Mouse (Mus musculus): ENCODE results near the gene Dapk2. TPM values are rescaled to one million over a fixed set of nuclear protein-coding genes. Genes with fewer than 3 reads are reported as not detected.

Gene Dapk2
- polyA plus RNA-seq, 1 experiment from 2014 or later = 22.8 TPM

- H3K9ac ChIP-seq (ENCODE audit: low read length) = no peak overlapping the region
- WGBS = 76% methylated on average over 4 of the region's 4 CpGs
- H3K9me3 ChIP-seq (ENCODE audit: control insufficient read depth, low read length) = no peaks in the 10 kb centered on the region
- H3K27ac ChIP-seq (ENCODE audit: low read length) = no peak overlapping the region
- H3K4me2 ChIP-seq (ENCODE audit: low read depth, low read length) = no peak overlapping the region
- no peak overlapping the region for H3K4me3 ChIP-seq (ENCODE audit: low read length)
- no peaks in the 10 kb centered on the region for H3K27me3 ChIP-seq (ENCODE audit: control insufficient read depth, insufficient read depth, low read depth, low read length)
- no peak for ATAC-seq (ENCODE audit: low read depth)
- H3K4me1 ChIP-seq (replicated peaks; ENCODE audit: control insufficient read depth, insufficient read depth, low read length) = no peaks in the 10 kb centered on the region
- H3K36me3 ChIP-seq (ENCODE audit: control insufficient read depth, insufficient read depth, low read length) = no peaks in the 10 kb centered on the region
Observed at GRCm38 (mm10) chr9:66268804-66269203, 110.8 kb downstream of the Dapk2 start.

GRCm38 (mm10) chr9:66270038-66270437 lies 112.0 kb downstream of the Dapk2 start:
- no peaks in the 10 kb centered on the region for H3K9me3 ChIP-seq (ENCODE audit: control insufficient read depth, low read length)

GRCm38 (mm10) chr9:66271726-66272125 lies 113.7 kb downstream of the Dapk2 start:
- Histone ChIP-seq H3K36me3 (ENCODE audit: control insufficient read depth, insufficient read depth, low read length) (no peaks in the 10 kb centered on the region), H3K9ac (ENCODE audit: low read length) (no peak overlapping the region), H3K9me3 (ENCODE audit: control insufficient read depth, low read length) (no peaks in the 10 kb centered on the region), H3K4me1 (replicated peaks; ENCODE audit: control insufficient read depth, insufficient read depth, low read length) (peaks cover 22% of the 10 kb centered on the region), H3K4me3 (ENCODE audit: low read length) (no peak overlapping the region), H3K27me3 (ENCODE audit: control insufficient read depth, insufficient read depth, low read depth, low read length) (no peaks in the 10 kb centered on the region), H3K27ac (ENCODE audit: low read length) (no peak overlapping the region), H3K4me2 (ENCODE audit: low read depth, low read length) (no peak overlapping the region)
- 47% methylated on average over 5 of the region's 5 CpGs for WGBS
- no peak for ATAC-seq (ENCODE audit: low read depth)

More at GRCm38 (mm10) chr9:66270038-66270437, 112.0 kb downstream of the Dapk2 start:
- H3K4me2 ChIP-seq (ENCODE audit: low read depth, low read length) = no peak overlapping the region
- no peak overlapping the region for H3K4me3 ChIP-seq (ENCODE audit: low read length)
- H3K9ac ChIP-seq (ENCODE audit: low read length) = no peak overlapping the region
- H3K4me1 ChIP-seq (replicated peaks; ENCODE audit: control insufficient read depth, insufficient read depth, low read length) = peaks cover 8% of the 10 kb centered on the region
- ATAC-seq (ENCODE audit: low read depth) = no peak
- 73% methylated on average over 4 of the region's 4 CpGs for WGBS
- H3K36me3 ChIP-seq (ENCODE audit: control insufficient read depth, insufficient read depth, low read length) = no peaks in the 10 kb centered on the region
- no peaks in the 10 kb centered on the region for H3K27me3 ChIP-seq (ENCODE audit: control insufficient read depth, insufficient read depth, low read depth, low read length)
- no peak overlapping the region for H3K27ac ChIP-seq (ENCODE audit: low read length)

GRCm38 (mm10) chr9:66273632-66274031 lies 115.6 kb downstream of the Dapk2 start:
- Histone ChIP-seq H3K27me3 (ENCODE audit: control insufficient read depth, insufficient read depth, low read depth, low read length) (no peaks in the 10 kb centered on the region), H3K9ac (ENCODE audit: low read length) (no peak overlapping the region), H3K9me3 (ENCODE audit: control insufficient read depth, low read length) (no peaks in the 10 kb centered on the region), H3K4me2 (ENCODE audit: low read depth, low read length) (no peak overlapping the region), H3K27ac (ENCODE audit: low read length) (no peak overlapping the region), H3K36me3 (ENCODE audit: control insufficient read depth, insufficient read depth, low read length) (no peaks in the 10 kb centered on the region), H3K4me3 (ENCODE audit: low read length) (no peak overlapping the region), H3K4me1 (replicated peaks; ENCODE audit: control insufficient read depth, insufficient read depth, low read length) (peaks cover 28% of the 10 kb centered on the region)
- ATAC-seq (ENCODE audit: low read depth) = no peak
- 89% methylated on average over 1 of the region's 1 CpGs for WGBS

GRCm38 (mm10) chr9:66274657-66275056 lies 116.6 kb downstream of the Dapk2 start:
- no peaks in the 10 kb centered on the region for H3K36me3 ChIP-seq (ENCODE audit: control insufficient read depth, insufficient read depth, low read length)
- ATAC-seq (ENCODE audit: low read depth) = 0 out of 2 replicates have a peak, but pooled peaks have one; percentile 27
- no peak overlapping the region for H3K4me3 ChIP-seq (ENCODE audit: low read length)
- 34% methylated on average over 3 of the region's 3 CpGs for whole genome bisulfite sequencing
- H3K27me3 ChIP-seq (ENCODE audit: control insufficient read depth, insufficient read depth, low read depth, low read length) = no peaks in the 10 kb centered on the region
- peaks cover 28% of the 10 kb centered on the region for H3K4me1 ChIP-seq (replicated peaks; ENCODE audit: control insufficient read depth, insufficient read depth, low read length)
- no peak overlapping the region for H3K27ac ChIP-seq (ENCODE audit: low read length)
- H3K9ac ChIP-seq (ENCODE audit: low read length) = no peak overlapping the region
- no peak overlapping the region; the same call in 1 of the 2 replicates for H3K4me2 ChIP-seq (ENCODE audit: low read depth, low read length)
- no peaks in the 10 kb centered on the region for H3K9me3 ChIP-seq (ENCODE audit: control insufficient read depth, low read length)

GRCm38 (mm10) chr9:66275267-66275991 lies 117.4 kb downstream of the Dapk2 start:
- Histone ChIP-seq H3K36me3 (ENCODE audit: control insufficient read depth, insufficient read depth, low read length) (no peaks in the 10 kb centered on the region), H3K4me3 (ENCODE audit: low read length) (peak overlapping the region; percentile 27), H3K4me1 (replicated peaks; ENCODE audit: control insufficient read depth, insufficient read depth, low read length) (peaks cover 28% of the 10 kb centered on the region), H3K9ac (ENCODE audit: low read length) (no peak overlapping the region; the same call in 1 of the 2 replicates), H3K9me3 (ENCODE audit: control insufficient read depth, low read length) (no peaks in the 10 kb centered on the region), H3K27me3 (ENCODE audit: control insufficient read depth, insufficient read depth, low read depth, low read length) (no peaks in the 10 kb centered on the region), H3K27ac (ENCODE audit: low read length) (peak overlapping the region; percentile 48; the same call in 1 of the 2 replicates), H3K4me2 (ENCODE audit: low read depth, low read length) (peak overlapping the region; percentile 53)
- 7% methylated on average over 15 of the region's 15 CpGs for WGBS
- peak; percentile 32; the same call in 1 of the 2 replicates for ATAC-seq (ENCODE audit: low read depth)

GRCm38 (mm10) chr9:66276062-66276461 lies 118.0 kb downstream of the Dapk2 start:
- H3K9ac ChIP-seq (ENCODE audit: low read length) = no peak overlapping the region
- WGBS = 44% methylated on average over 4 of the region's 4 CpGs
- peak overlapping the region; percentile 53; the same call in 1 of the 2 replicates for H3K4me2 ChIP-seq (ENCODE audit: low read depth, low read length)
- no peak overlapping the region for H3K27ac ChIP-seq (ENCODE audit: low read length)
- H3K27me3 ChIP-seq (ENCODE audit: control insufficient read depth, insufficient read depth, low read depth, low read length) = no peaks in the 10 kb centered on the region
- peaks cover 28% of the 10 kb centered on the region for H3K4me1 ChIP-seq (replicated peaks; ENCODE audit: control insufficient read depth, insufficient read depth, low read length)
- no peaks in the 10 kb centered on the region for H3K36me3 ChIP-seq (ENCODE audit: control insufficient read depth, insufficient read depth, low read length)
- H3K9me3 ChIP-seq (ENCODE audit: control insufficient read depth, low read length) = no peaks in the 10 kb centered on the region
- no peak overlapping the region for H3K4me3 ChIP-seq (ENCODE audit: low read length)
- no peak for ATAC-seq (ENCODE audit: low read depth)

GRCm38 (mm10) chr9:66276697-66277385 lies 118.8 kb downstream of the Dapk2 start:
- H3K9ac ChIP-seq (ENCODE audit: low read length) = no peak overlapping the region

GRCm38 (mm10) chr9:66279647-66280046 lies 121.6 kb downstream of the Dapk2 start:
- Histone ChIP-seq H3K4me2 (ENCODE audit: low read depth, low read length) (no peak overlapping the region), H3K27me3 (ENCODE audit: control insufficient read depth, insufficient read depth, low read depth, low read length) (no peaks in the 10 kb centered on the region), H3K4me3 (ENCODE audit: low read length) (no peak overlapping the region), H3K36me3 (ENCODE audit: control insufficient read depth, insufficient read depth, low read length) (no peaks in the 10 kb centered on the region), H3K27ac (ENCODE audit: low read length) (no peak overlapping the region), H3K9ac (ENCODE audit: low read length) (no peak overlapping the region), H3K4me1 (replicated peaks; ENCODE audit: control insufficient read depth, insufficient read depth, low read length) (peaks cover 28% of the 10 kb centered on the region), H3K9me3 (ENCODE audit: control insufficient read depth, low read length) (no peaks in the 10 kb centered on the region)
- no peak for ATAC-seq (ENCODE audit: low read depth)

More at GRCm38 (mm10) chr9:66276697-66277385, 118.8 kb downstream of the Dapk2 start:
- H3K36me3 ChIP-seq (ENCODE audit: control insufficient read depth, insufficient read depth, low read length) = no peaks in the 10 kb centered on the region
- no peaks in the 10 kb centered on the region for H3K9me3 ChIP-seq (ENCODE audit: control insufficient read depth, low read length)
- WGBS = 19% methylated on average over 14 of the region's 14 CpGs
- no peaks in the 10 kb centered on the region for H3K27me3 ChIP-seq (ENCODE audit: control insufficient read depth, insufficient read depth, low read depth, low read length)
- no peak overlapping the region for H3K4me3 ChIP-seq (ENCODE audit: low read length)
- peaks cover 31% of the 10 kb centered on the region for H3K4me1 ChIP-seq (replicated peaks; ENCODE audit: control insufficient read depth, insufficient read depth, low read length)
- ATAC-seq (ENCODE audit: low read depth) = peak; percentile 79
- peak overlapping the region; percentile 16; the same call in 1 of the 2 replicates for H3K4me2 ChIP-seq (ENCODE audit: low read depth, low read length)
- peak overlapping the region; percentile 43; the same call in 1 of the 2 replicates for H3K27ac ChIP-seq (ENCODE audit: low read length)

All from lung, embryonic 16.5 days (tissue).